Mouse (Mus musculus) limb, embryonic 15.5 days (tissue): ENCODE data around the gene Acap2. TPM values are rescaled to one million over a fixed set of nuclear protein-coding genes. Genes with fewer than 3 reads are reported as not detected.

ENCODE experiments used
- ATAC-seq: fragments of 200-750 bp; cut with Nextera tagmentation; 2 replicates; pipeline ENCODE4 v1.8.0; 2017; ENCODE audit warnings: low read depth, moderate TSS enrichment; ENCODE audit not compliant: insufficient number of reproducible peaks, low FRiP score, low TSS enrichment
- H3K27ac ChIP-seq: fragments of 300-500 bp; sonication (generic); 2 replicates; pipeline ENCODE4 v1.5.1; 2015; ENCODE audit warnings: moderate library complexity, mild to moderate bottlenecking, inconsistent platforms
- H3K27me3 ChIP-seq: fragments of 300-500 bp; sonication (generic); 2 replicates; pipeline ENCODE4 v1.6.1; 2015; ENCODE audit warnings: inconsistent platforms
- H3K36me3 ChIP-seq: fragments of 300-500 bp; sonication (generic); 2 replicates; pipeline ENCODE4 v1.6.1; 2015; ENCODE audit warnings: inconsistent platforms
- H3K4me1 ChIP-seq: fragments of 300-500 bp; sonication (generic); 2 replicates; pipeline ENCODE4 v1.6.1; 2015; ENCODE audit warnings: inconsistent platforms
- H3K4me2 ChIP-seq: fragments of 300-500 bp; sonication (generic); 2 replicates; pipeline ENCODE4 v1.6.1; 2015; ENCODE audit warnings: mild to moderate bottlenecking, inconsistent platforms
- H3K4me3 ChIP-seq: fragments of 300-500 bp; sonication (generic); 2 replicates; pipeline ENCODE4 v1.5.1; 2015; ENCODE audit warnings: mild to moderate bottlenecking, inconsistent platforms
- H3K9ac ChIP-seq: fragments of 300-500 bp; sonication (generic); 2 replicates; pipeline ENCODE4 v1.6.1; 2015; ENCODE audit warnings: inconsistent platforms
- H3K9me3 ChIP-seq: fragments of 300-500 bp; sonication (generic); 2 replicates; pipeline ENCODE4 v1.6.1; 2016; ENCODE audit warnings: inconsistent platforms
- WGBS: fragments of 180-500 bp; shearing (Covaris S2); methylation state at CpG from one replicate; pipeline ENCODE4 v1.1.7; 2015; 5-methylcytosine and 5-hydroxymethylcytosine counted together
- polyA plus RNA-seq: library from polyadenylated mRNA; unstranded; fragments of >200 nt; fragmentation: Nextera tagmentation; extraction: Ambion mirVana; gene quantifications from 2 replicates; pipeline ENCODE4 v1.2.1, GENCODE M21; 2015

Acap2 gene
- polyA plus RNA-seq, 1 experiment from 2014 or later: 26.5 TPM

GRCm38 (mm10) chr16:31074324-31074908 lies 126.6 kb downstream of the Acap2 start:
- Histone ChIP-seq H3K9me3 (no peaks in the 10 kb centered on the region), H3K4me3 (no peak overlapping the region), H3K27ac (no peak overlapping the region), H3K4me2 (no peak overlapping the region), H3K9ac (no peak overlapping the region), H3K4me1 (peaks cover 19% of the 10 kb centered on the region), H3K27me3 (no peaks in the 10 kb centered on the region), H3K36me3 (peaks cover 3% of the 10 kb centered on the region; the same call in 1 of the 2 replicates)
- 56% methylated on average over 3 of the region's 3 CpGs for WGBS
- no peak for ATAC-seq

GRCm38 (mm10) chr16:31071731-31072130 lies 129.3 kb downstream of the Acap2 start:
- Histone ChIP-seq H3K27ac (no peak overlapping the region), H3K4me1 (peaks cover 21% of the 10 kb centered on the region), H3K4me3 (no peak overlapping the region), H3K9ac (no peak overlapping the region), H3K36me3 (no peaks in the 10 kb centered on the region), H3K9me3 (no peaks in the 10 kb centered on the region), H3K27me3 (no peaks in the 10 kb centered on the region), H3K4me2 (no peak overlapping the region)
- WGBS: 82% methylated on average over 6 of the region's 6 CpGs
- ATAC-seq: no peak

- Histone ChIP-seq H3K27me3 (no peaks in the 10 kb centered on the region), H3K4me1 (peaks cover 21% of the 10 kb centered on the region), H3K9ac (no peak overlapping the region), H3K4me3 (peak overlapping the region; percentile 9; the same call in 1 of the 2 replicates), H3K36me3 (no peaks in the 10 kb centered on the region), H3K27ac (no peak overlapping the region), H3K4me2 (peak overlapping the region; percentile 39; the same call in 1 of the 2 replicates), H3K9me3 (no peaks in the 10 kb centered on the region)
- ATAC-seq: 0 out of 2 replicates have a peak, but pooled peaks have one; percentile 28
- WGBS: 9% methylated on average over 20 of the region's 21 CpGs
These were observed 130.5 kb downstream of the Acap2 start for GRCm38 (mm10) chr16:31070358-31071133.

- Histone ChIP-seq H3K9me3 (no peaks in the 10 kb centered on the region), H3K27me3 (no peaks in the 10 kb centered on the region), H3K9ac (no peak overlapping the region), H3K4me3 (no peak overlapping the region), H3K36me3 (no peaks in the 10 kb centered on the region), H3K27ac (no peak overlapping the region), H3K4me1 (peaks cover 21% of the 10 kb centered on the region), H3K4me2 (no peak overlapping the region)
- ATAC-seq: no peak
- WGBS: 57% methylated on average over 14 of the region's 14 CpGs
These were observed 131.6 kb downstream of the Acap2 start for GRCm38 (mm10) chr16:31069211-31070166.

- ATAC-seq: no peak
- Histone ChIP-seq H3K27me3 (no peaks in the 10 kb centered on the region), H3K4me3 (no peak overlapping the region), H3K36me3 (no peaks in the 10 kb centered on the region), H3K9ac (no peak overlapping the region), H3K4me1 (peaks cover 16% of the 10 kb centered on the region), H3K9me3 (no peaks in the 10 kb centered on the region), H3K4me2 (no peak overlapping the region), H3K27ac (no peak overlapping the region)
- WGBS: 72% methylated on average over 7 of the region's 7 CpGs
These were observed 132.8 kb downstream of the Acap2 start for GRCm38 (mm10) chr16:31068280-31068679.

GRCm38 (mm10) chr16:31066344-31067098 lies 134.5 kb downstream of the Acap2 start:
- H3K27me3 ChIP-seq: no peaks in the 10 kb centered on the region
- H3K36me3 ChIP-seq: no peaks in the 10 kb centered on the region
- H3K27ac ChIP-seq: peak overlapping the region; percentile 30
- no peak overlapping the region for H3K4me3 ChIP-seq
- 48% methylated on average over 15 of the region's 15 CpGs for WGBS
- peaks cover 25% of the 10 kb centered on the region for H3K4me1 ChIP-seq
- no peak for ATAC-seq
- H3K9me3 ChIP-seq: no peaks in the 10 kb centered on the region
- no peak overlapping the region for H3K9ac ChIP-seq
- no peak overlapping the region for H3K4me2 ChIP-seq

GRCm38 (mm10) chr16:31064782-31065181 lies 136.3 kb downstream of the Acap2 start:
- Histone ChIP-seq H3K9ac (no peak overlapping the region), H3K36me3 (no peaks in the 10 kb centered on the region), H3K27ac (no peak overlapping the region), H3K9me3 (no peaks in the 10 kb centered on the region), H3K27me3 (no peaks in the 10 kb centered on the region), H3K4me3 (no peak overlapping the region), H3K4me1 (peaks cover 18% of the 10 kb centered on the region), H3K4me2 (no peak overlapping the region)
- 86% methylated on average over 6 of the region's 6 CpGs for WGBS
- no peak for ATAC-seq

- no peak for ATAC-seq
- peaks cover 21% of the 10 kb centered on the region for H3K4me1 ChIP-seq
- WGBS: 65% methylated on average over 3 of the region's 3 CpGs
- H3K27me3 ChIP-seq: no peaks in the 10 kb centered on the region
- H3K4me3 ChIP-seq: no peak overlapping the region
- H3K4me2 ChIP-seq: no peak overlapping the region
- no peaks in the 10 kb centered on the region for H3K9me3 ChIP-seq
- no peak overlapping the region for H3K27ac ChIP-seq
- no peak overlapping the region for H3K9ac ChIP-seq
- no peaks in the 10 kb centered on the region for H3K36me3 ChIP-seq
These were observed 138.1 kb downstream of the Acap2 start for GRCm38 (mm10) chr16:31062918-31063317.

- WGBS: 41% methylated on average over 11 of the region's 11 CpGs
- Histone ChIP-seq H3K36me3 (no peaks in the 10 kb centered on the region), H3K9me3 (no peaks in the 10 kb centered on the region), H3K4me1 (peaks cover 21% of the 10 kb centered on the region), H3K27ac (no peak overlapping the region), H3K4me3 (no peak overlapping the region), H3K9ac (no peak overlapping the region), H3K4me2 (no peak overlapping the region), H3K27me3 (no peaks in the 10 kb centered on the region)
- ATAC-seq: no peak
These were observed 139.7 kb downstream of the Acap2 start for GRCm38 (mm10) chr16:31061246-31061880.

GRCm38 (mm10) chr16:31060714-31061113 lies 140.3 kb downstream of the Acap2 start:
- no peaks in the 10 kb centered on the region for H3K9me3 ChIP-seq
- H3K36me3 ChIP-seq: no peaks in the 10 kb centered on the region
- ATAC-seq: no peak
- H3K4me1 ChIP-seq: peaks cover 21% of the 10 kb centered on the region
- H3K27ac ChIP-seq: no peak overlapping the region
- H3K9ac ChIP-seq: no peak overlapping the region
- no peak overlapping the region for H3K4me2 ChIP-seq
- WGBS: 91% methylated on average over 13 of the region's 13 CpGs
- H3K27me3 ChIP-seq: no peaks in the 10 kb centered on the region
- H3K4me3 ChIP-seq: no peak overlapping the region

GRCm38 (mm10) chr16:31060226-31060625 lies 140.8 kb downstream of the Acap2 start:
- no peak for ATAC-seq
- Histone ChIP-seq H3K9me3 (no peaks in the 10 kb centered on the region), H3K27ac (no peak overlapping the region), H3K27me3 (no peaks in the 10 kb centered on the region), H3K4me2 (no peak overlapping the region), H3K36me3 (no peaks in the 10 kb centered on the region), H3K4me1 (peaks cover 21% of the 10 kb centered on the region), H3K4me3 (no peak overlapping the region), H3K9ac (no peak overlapping the region)
- WGBS: 93% methylated on average over 3 of the region's 3 CpGs
